Mouse (Mus musculus) liver, embryonic 14.5 days (tissue): Measurements from ENCODE around the gene Lyrm9.

Source experiments
- CTCF ChIP-seq: IDR thresholded peaks from 2 replicates; pipeline ENCODE4 v1.5.1; 2016; ENCODE audit warnings: antibody characterized with exemption, low read depth, control low read depth
- EP300 ChIP-seq: IDR thresholded peaks from 2 replicates; pipeline ENCODE4 v1.6.1; 2016; ENCODE audit warnings: antibody characterized with exemption, low read depth

GRCm38 (mm10) chr11:78805691-78806137 lies 20.7 kb upstream of the Lyrm9 start:
- no peak for TF ChIP-seq CTCF
- no peak for TF ChIP-seq EP300
